Mouse (Mus musculus) adrenal gland, adult 18-20 months (tissue): ENCODE measurements around the gene Primpol. TPM values are rescaled to one million over a fixed set of nuclear protein-coding genes. Genes with fewer than 3 reads are reported as not detected.

ENCODE experiments used
- DNase-seq, 2 experiments: peaks; one replicate each; pipeline ENCODE4 v3.0.0; 2021 to 2022; ENCODE audit warnings: low spot score in 2 of 2
- total RNA-seq, 2 experiments: library from RNA; stranded (reverse); gene quantifications; 1 replicate in 1 of 2; 2 replicates in 1 of 2; pipeline ENCODE4 v1.2.3; 2021

Primpol gene
- total RNA-seq, 2 experiments from 2014 or later: 8.6 to 12.0 TPM

- DNase-seq: no peak
These were observed 50.0 kb downstream of the Primpol start for GRCm38 (mm10) chr8:46566914-46567529.

- DNase-seq: no peak
These were observed 54.7 kb downstream of the Primpol start for GRCm38 (mm10) chr8:46562333-46562732.

GRCm38 (mm10) chr8:46559428-46559827, 57.6 kb downstream of the Primpol start:
- peak; percentile 25 to 37 for DNase-seq

GRCm38 (mm10) chr8:46552441-46552765, 64.6 kb downstream of the Primpol start:
- DNase-seq: no peak

GRCm38 (mm10) chr8:46551615-46552440, 65.2 kb downstream of the Primpol start, which contains the start of gene Cenpu:
TSS of gene Cenpu (plus strand) at chr8:46552028.
- peak; percentile 99 for DNase-seq

- no peak for DNase-seq
These were observed 66.0 kb downstream of the Primpol start for GRCm38 (mm10) chr8:46551029-46551428.

GRCm38 (mm10) chr8:46550058-46550457, 67.0 kb downstream of the Primpol start:
- no peak for DNase-seq

- DNase-seq: no peak
These were observed 69.8 kb downstream of the Primpol start for GRCm38 (mm10) chr8:46547245-46547644.

- peak in 1 of 2 experiments; percentile 39 for DNase-seq
These were observed 70.4 kb downstream of the Primpol start for GRCm38 (mm10) chr8:46546431-46547176.

GRCm38 (mm10) chr8:46545854-46546253, 71.2 kb downstream of the Primpol start:
- DNase-seq: no peak

GRCm38 (mm10) chr8:46543662-46544061, 73.3 kb downstream of the Primpol start:
- DNase-seq: no peak

GRCm38 (mm10) chr8:46543191-46543590, 73.8 kb downstream of the Primpol start:
- DNase-seq: no peak

- DNase-seq: no peak
These were observed 77.3 kb downstream of the Primpol start for GRCm38 (mm10) chr8:46539701-46540100.

GRCm38 (mm10) chr8:46533926-46534325, 83.1 kb downstream of the Primpol start:
- DNase-seq: no peak

- no peak for DNase-seq
These were observed 86.5 kb downstream of the Primpol start for GRCm38 (mm10) chr8:46530541-46530940.

- no peak for DNase-seq
These were observed 87.5 kb downstream of the Primpol start for GRCm38 (mm10) chr8:46529508-46529907.

- DNase-seq: no peak
These were observed 90.2 kb downstream of the Primpol start for GRCm38 (mm10) chr8:46526821-46527220.

- DNase-seq: no peak
These were observed 90.9 kb downstream of the Primpol start for GRCm38 (mm10) chr8:46526098-46526497.
